In the genomic region with DNA sequence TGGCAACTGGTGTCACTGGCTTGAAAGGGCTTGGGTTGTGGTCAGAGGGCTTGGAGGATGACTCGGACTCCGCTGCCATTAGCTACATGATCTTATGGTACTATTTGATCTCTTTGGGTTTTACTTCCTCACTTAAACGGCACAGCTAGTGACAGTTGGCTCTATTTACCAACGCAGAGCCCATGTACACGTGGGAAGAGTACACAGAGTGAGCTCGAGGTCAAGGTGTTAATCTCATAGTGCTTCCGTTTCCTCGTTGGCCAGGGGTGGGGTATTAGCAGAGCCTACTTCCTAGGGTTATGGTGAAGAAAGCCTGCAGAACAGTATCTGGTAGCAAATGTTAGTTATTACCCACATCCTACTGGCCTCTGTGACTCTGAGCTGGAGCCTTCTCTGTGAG, we compare ENCODE assay signal across 17 mouse cellular contexts.
"Had no signal": no experiment of that assay in that cellular context is flagged by ENCODE, and none has a peak within 500 bp of the region (broad histone marks: within the 10 kb centered on the region; RNA-seq: fewer than 3 reads in every experiment).

No protein-coding gene starts in this region.

- ATAC-seq: liver, postnatal 0 days; lung, postnatal 0 days; midbrain, embryonic 13.5 days; midbrain, embryonic 15.5 days had no signal

- H3K9ac ChIP-seq: liver, postnatal 0 days; lung, embryonic 15.5 days; midbrain, embryonic 13.5 days; midbrain, embryonic 15.5 days; neural tube, embryonic 12.5 days; stomach, embryonic 15.5 days had no signal

- H3K4me2 ChIP-seq: lung, embryonic 15.5 days; midbrain, embryonic 11.5 days; midbrain, embryonic 13.5 days; midbrain, embryonic 15.5 days; neural tube, embryonic 12.5 days; stomach, embryonic 15.5 days had no signal

- H3K4me3 ChIP-seq: lung, embryonic 15.5 days; megakaryocyte, embryonic 14.5 days; midbrain, embryonic 13.5 days; midbrain, embryonic 15.5 days; neural tube, embryonic 12.5 days; stomach, embryonic 15.5 days had no signal

- H3K36me3 ChIP-seq: lung, embryonic 15.5 days; midbrain, embryonic 13.5 days; midbrain, embryonic 15.5 days; neural tube, embryonic 12.5 days; stomach, embryonic 15.5 days had no signal

- H3K9me3 ChIP-seq: lung, embryonic 15.5 days; midbrain, embryonic 13.5 days; midbrain, embryonic 15.5 days; neural tube, embryonic 12.5 days; stomach, embryonic 15.5 days had no signal

- DNase-seq: liver, postnatal 0 days; lung, adult 2 months; lung, postnatal 14 days; lung, postnatal 36 days; right cerebral cortex, postnatal 14 days; thymus, adult 18-20 months; thymus, postnatal 25 days; thymus, postnatal 4 days had no signal

- H3K27ac ChIP-seq: lung, embryonic 15.5 days; macrophage; midbrain, embryonic 13.5 days; midbrain, embryonic 15.5 days; neural tube, embryonic 12.5 days; stomach, embryonic 15.5 days had no signal

- H3K27me3 ChIP-seq: lung, embryonic 15.5 days; midbrain, embryonic 13.5 days; midbrain, embryonic 15.5 days; neural tube, embryonic 12.5 days; stomach, embryonic 15.5 days had no signal

- H3K4me1 ChIP-seq: lung, embryonic 15.5 days; midbrain, embryonic 15.5 days; neural tube, embryonic 12.5 days; stomach, embryonic 15.5 days had no signal
